Mouse (Mus musculus): ENCODE measurements around the gene Dusp1.

GRCm38 (mm10) chr17:26533871-26534372 lies 28.0 kb downstream of the Dusp1 start:
- TF ChIP-seq CTCF (IDR thresholded peaks at IDR 0.05; ENCODE audit: low read depth), result no peak
- peak; percentile 84 for TF ChIP-seq EP300 (IDR thresholded peaks at IDR 0.05; ENCODE audit: low read depth)
